Mouse (Mus musculus): ENCODE data around the gene Lrba. TPM values are rescaled to one million over a fixed set of nuclear protein-coding genes. Genes with fewer than 3 reads are reported as not detected.

Lrba gene
- polyA plus RNA-seq, 1 experiment from 2014 or later = 8.8 TPM

- Histone ChIP-seq H3K4me2 (replicated peaks) (no peak overlapping the region), H3K9me3 (no peaks in the 10 kb centered on the region), H3K4me3 (no peak overlapping the region), H3K36me3 (no peaks in the 10 kb centered on the region), H3K27me3 (no peaks in the 10 kb centered on the region), H3K4me1 (no peaks in the 10 kb centered on the region), H3K27ac (replicated peaks) (no peak overlapping the region), H3K9ac (replicated peaks) (no peak overlapping the region)
- no peak for ATAC-seq (ENCODE audit: low FRiP score, low read depth)
- 23% methylated on average over 2 of the region's 2 CpGs for WGBS
Observed at GRCm38 (mm10) chr3:86382557-86382956, 158.1 kb downstream of the Lrba start.

GRCm38 (mm10) chr3:86385047-86385446, 160.6 kb downstream of the Lrba start:
- no peak overlapping the region for H3K4me2 ChIP-seq (replicated peaks)
- H3K4me3 ChIP-seq = no peak overlapping the region
- H3K36me3 ChIP-seq = no peaks in the 10 kb centered on the region
- WGBS = 88% methylated on average over 1 of the region's 1 CpGs
- no peaks in the 10 kb centered on the region for H3K27me3 ChIP-seq
- ATAC-seq (ENCODE audit: low FRiP score, low read depth) = no peak
- H3K27ac ChIP-seq (replicated peaks) = no peak overlapping the region
- no peaks in the 10 kb centered on the region for H3K9me3 ChIP-seq
- no peak overlapping the region for H3K9ac ChIP-seq (replicated peaks)
- no peaks in the 10 kb centered on the region for H3K4me1 ChIP-seq

GRCm38 (mm10) chr3:86386246-86386645, 161.8 kb downstream of the Lrba start:
- ATAC-seq (ENCODE audit: low FRiP score, low read depth) = no peak
- H3K9me3 ChIP-seq = no peaks in the 10 kb centered on the region
- H3K9ac ChIP-seq (replicated peaks) = no peak overlapping the region
- H3K4me2 ChIP-seq (replicated peaks) = no peak overlapping the region
- no peak overlapping the region for H3K4me3 ChIP-seq
- no peak overlapping the region for H3K27ac ChIP-seq (replicated peaks)
- whole genome bisulfite sequencing = 64% methylated on average over 4 of the region's 4 CpGs
- no peaks in the 10 kb centered on the region for H3K4me1 ChIP-seq
- no peaks in the 10 kb centered on the region for H3K36me3 ChIP-seq
- H3K27me3 ChIP-seq = no peaks in the 10 kb centered on the region

GRCm38 (mm10) chr3:86423828-86424227, 199.3 kb downstream of the Lrba start:
- Histone ChIP-seq H3K9ac (replicated peaks) (no peak overlapping the region), H3K4me1 (no peaks in the 10 kb centered on the region), H3K4me3 (no peak overlapping the region), H3K9me3 (no peaks in the 10 kb centered on the region), H3K4me2 (replicated peaks) (no peak overlapping the region), H3K27ac (replicated peaks) (no peak overlapping the region), H3K27me3 (no peaks in the 10 kb centered on the region), H3K36me3 (no peaks in the 10 kb centered on the region)
- ATAC-seq (ENCODE audit: low FRiP score, low read depth) = no peak
- WGBS = 97% methylated on average over 2 of the region's 2 CpGs

- no peak overlapping the region for H3K4me3 ChIP-seq
- H3K27ac ChIP-seq (replicated peaks) = no peak overlapping the region
- no peak overlapping the region for H3K4me2 ChIP-seq (replicated peaks)
- no peaks in the 10 kb centered on the region for H3K9me3 ChIP-seq
- 95% methylated on average over 1 of the region's 1 CpGs for WGBS
- H3K36me3 ChIP-seq = no peaks in the 10 kb centered on the region
- H3K4me1 ChIP-seq = no peaks in the 10 kb centered on the region
- H3K27me3 ChIP-seq = no peaks in the 10 kb centered on the region
- no peak for ATAC-seq (ENCODE audit: low FRiP score, low read depth)
- no peak overlapping the region for H3K9ac ChIP-seq (replicated peaks)
Observed at GRCm38 (mm10) chr3:86426733-86427132, 202.3 kb downstream of the Lrba start.

GRCm38 (mm10) chr3:86443497-86443896, 219.0 kb downstream of the Lrba start:
- no peaks in the 10 kb centered on the region for H3K27me3 ChIP-seq
- H3K4me3 ChIP-seq = no peak overlapping the region
- ATAC-seq (ENCODE audit: low FRiP score, low read depth) = no peak
- no peaks in the 10 kb centered on the region for H3K9me3 ChIP-seq
- H3K36me3 ChIP-seq = no peaks in the 10 kb centered on the region
- H3K27ac ChIP-seq (replicated peaks) = no peak overlapping the region
- H3K9ac ChIP-seq (replicated peaks) = no peak overlapping the region
- 87% methylated on average over 4 of the region's 4 CpGs for WGBS
- no peak overlapping the region for H3K4me2 ChIP-seq (replicated peaks)
- peaks cover 3% of the 10 kb centered on the region; the same call in 1 of the 2 replicates for H3K4me1 ChIP-seq

GRCm38 (mm10) chr3:86451211-86451610, 226.7 kb downstream of the Lrba start:
- Histone ChIP-seq H3K4me2 (replicated peaks) (no peak overlapping the region), H3K36me3 (no peaks in the 10 kb centered on the region), H3K27me3 (no peaks in the 10 kb centered on the region), H3K4me3 (no peak overlapping the region), H3K9ac (replicated peaks) (no peak overlapping the region), H3K27ac (replicated peaks) (no peak overlapping the region), H3K4me1 (peaks cover 5% of the 10 kb centered on the region; the same call in 1 of the 2 replicates), H3K9me3 (no peaks in the 10 kb centered on the region)
- ATAC-seq (ENCODE audit: low FRiP score, low read depth) = no peak
- 95% methylated on average over 2 of the region's 2 CpGs for WGBS

GRCm38 (mm10) chr3:86461582-86461981, 237.1 kb downstream of the Lrba start:
- Histone ChIP-seq H3K4me2 (replicated peaks) (no peak overlapping the region), H3K4me1 (no peaks in the 10 kb centered on the region), H3K36me3 (no peaks in the 10 kb centered on the region), H3K27ac (replicated peaks) (no peak overlapping the region), H3K27me3 (no peaks in the 10 kb centered on the region), H3K9me3 (no peaks in the 10 kb centered on the region), H3K9ac (replicated peaks) (no peak overlapping the region), H3K4me3 (no peak overlapping the region)
- ATAC-seq (ENCODE audit: low FRiP score, low read depth) = no peak
- WGBS = 90% methylated on average over 3 of the region's 3 CpGs

- H3K4me1 ChIP-seq = no peaks in the 10 kb centered on the region
- 75% methylated on average over 1 of the region's 1 CpGs for WGBS
- H3K9me3 ChIP-seq = no peaks in the 10 kb centered on the region
- no peak overlapping the region for H3K9ac ChIP-seq (replicated peaks)
- H3K27me3 ChIP-seq = no peaks in the 10 kb centered on the region
- H3K4me2 ChIP-seq (replicated peaks) = no peak overlapping the region
- H3K27ac ChIP-seq (replicated peaks) = no peak overlapping the region
- no peaks in the 10 kb centered on the region for H3K36me3 ChIP-seq
- ATAC-seq (ENCODE audit: low FRiP score, low read depth) = no peak
- H3K4me3 ChIP-seq = no peak overlapping the region
Observed at GRCm38 (mm10) chr3:86489992-86490391, 265.5 kb downstream of the Lrba start.

GRCm38 (mm10) chr3:86500586-86500985, 276.1 kb downstream of the Lrba start:
- Histone ChIP-seq H3K9me3 (no peaks in the 10 kb centered on the region), H3K4me2 (replicated peaks) (no peak overlapping the region), H3K27ac (replicated peaks) (no peak overlapping the region), H3K27me3 (no peaks in the 10 kb centered on the region), H3K36me3 (no peaks in the 10 kb centered on the region), H3K4me1 (no peaks in the 10 kb centered on the region), H3K9ac (replicated peaks) (no peak overlapping the region), H3K4me3 (no peak overlapping the region)
- ATAC-seq (ENCODE audit: low FRiP score, low read depth) = no peak

GRCm38 (mm10) chr3:86518506-86519109, 294.1 kb downstream of the Lrba start:
- Histone ChIP-seq H3K9me3 (no peaks in the 10 kb centered on the region), H3K4me3 (no peak overlapping the region), H3K4me2 (replicated peaks) (no peak overlapping the region), H3K9ac (replicated peaks) (no peak overlapping the region), H3K4me1 (0 out of 2 replicates have a peak, but pooled peaks cover 5% of the 10 kb centered on the region), H3K27ac (replicated peaks) (no peak overlapping the region), H3K27me3 (no peaks in the 10 kb centered on the region), H3K36me3 (no peaks in the 10 kb centered on the region)
- no peak for ATAC-seq (ENCODE audit: low FRiP score, low read depth)
- WGBS = 87% methylated on average over 2 of the region's 2 CpGs

GRCm38 (mm10) chr3:86522880-86523505, 298.5 kb downstream of the Lrba start:
- Histone ChIP-seq H3K9ac (replicated peaks) (no peak overlapping the region), H3K27me3 (no peaks in the 10 kb centered on the region), H3K36me3 (no peaks in the 10 kb centered on the region), H3K4me2 (replicated peaks) (no peak overlapping the region), H3K27ac (replicated peaks) (no peak overlapping the region), H3K9me3 (no peaks in the 10 kb centered on the region), H3K4me1 (0 out of 2 replicates have a peak, but pooled peaks cover 5% of the 10 kb centered on the region), H3K4me3 (no peak overlapping the region)
- no peak for ATAC-seq (ENCODE audit: low FRiP score, low read depth)
- WGBS = 55% methylated on average over 3 of the region's 3 CpGs

Measured in midbrain, embryonic 12.5 days (tissue).